Mouse (Mus musculus) frontal cortex, postnatal 10 days (tissue): ENCODE measurements around the gene 1700028K03Rik.

Source experiments
- DNase-seq, 2 experiments: peaks; one replicate each; pipeline ENCODE4 v3.0.0; 2022; ENCODE audit warnings: low spot score in 2 of 2, mixed read lengths in 1 of 2

The 1700028K03Rik gene

DNA sequence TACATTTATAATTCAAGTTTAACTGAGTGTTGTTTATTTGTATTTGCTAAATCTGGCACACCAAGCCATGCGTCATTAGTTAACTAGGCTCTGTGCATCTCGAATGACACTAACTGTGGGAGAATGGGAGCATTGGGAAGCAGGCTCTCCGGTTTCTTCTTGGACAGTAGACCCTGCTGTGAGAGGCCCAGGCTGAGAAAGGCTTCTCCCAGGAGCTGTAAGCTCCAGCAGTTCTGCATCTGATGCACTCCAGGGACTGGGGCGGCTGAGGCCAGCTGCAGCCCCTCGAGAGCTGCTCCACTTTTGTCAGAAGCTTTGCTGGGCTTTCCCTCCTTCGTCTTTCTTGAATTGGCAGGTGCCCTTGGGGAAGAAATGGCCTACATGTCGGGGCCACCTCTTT lies 7.2 kb downstream of the 1700028K03Rik start:
- no peak for DNase-seq

DNA sequence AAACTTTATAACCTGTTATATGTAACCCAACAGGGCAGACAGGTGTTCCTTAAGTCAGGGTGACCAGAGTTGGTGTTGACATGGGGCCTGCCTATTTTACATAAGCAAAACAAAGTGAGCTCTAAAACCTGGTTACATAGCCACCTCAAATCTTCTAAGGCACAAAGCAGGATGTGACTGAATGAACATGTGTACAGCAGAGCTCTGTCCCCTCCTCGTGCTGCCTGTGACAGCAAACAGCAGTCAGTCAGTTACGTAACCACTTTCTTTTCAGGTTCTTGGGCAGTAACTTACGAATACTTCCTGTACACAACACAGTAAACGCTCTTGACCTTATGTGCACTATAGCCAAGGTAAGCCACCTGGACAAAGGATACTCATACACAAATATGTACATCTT lies 11.4 kb downstream of the 1700028K03Rik start:
- DNase-seq: no peak

DNA sequence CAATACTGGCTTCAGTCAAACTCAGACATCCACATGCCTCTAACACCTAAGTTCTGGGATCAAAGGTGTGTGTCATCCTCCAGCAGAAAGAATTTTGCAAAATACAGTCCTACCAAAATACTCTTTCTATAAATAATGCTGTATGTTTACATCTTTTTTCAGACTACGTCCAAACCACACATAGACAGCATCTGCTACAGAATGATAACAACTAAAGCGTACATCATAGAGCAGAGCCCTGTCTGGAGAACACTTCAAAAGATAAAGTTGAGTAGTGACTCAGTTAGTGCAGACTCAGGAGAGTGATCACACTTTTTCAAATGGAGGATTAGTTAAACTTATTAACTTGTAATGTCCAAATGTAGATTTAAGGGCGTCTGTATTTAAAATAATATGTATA lies 13.4 kb downstream of the 1700028K03Rik start:
- no peak for DNase-seq

DNA sequence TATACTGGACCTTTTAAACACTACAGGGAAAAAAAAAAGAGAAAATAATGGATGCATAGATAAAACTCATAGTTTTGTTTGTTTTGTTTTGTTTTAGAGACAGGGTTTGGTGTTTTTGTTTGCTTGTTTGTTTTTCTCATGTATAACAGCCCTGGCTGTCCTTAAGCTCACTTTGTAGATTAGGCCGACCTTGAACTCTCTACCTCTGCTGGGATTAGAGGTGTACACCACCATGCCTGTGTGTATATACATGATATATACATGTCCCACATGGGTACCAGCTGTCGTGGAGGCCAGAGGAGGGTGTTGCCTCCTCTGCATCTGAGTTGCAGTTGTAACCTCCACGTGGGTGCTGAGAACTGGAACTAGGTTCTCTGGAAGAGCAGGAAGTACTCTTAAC lies 13.9 kb downstream of the 1700028K03Rik start:
- DNase-seq: no peak

DNA sequence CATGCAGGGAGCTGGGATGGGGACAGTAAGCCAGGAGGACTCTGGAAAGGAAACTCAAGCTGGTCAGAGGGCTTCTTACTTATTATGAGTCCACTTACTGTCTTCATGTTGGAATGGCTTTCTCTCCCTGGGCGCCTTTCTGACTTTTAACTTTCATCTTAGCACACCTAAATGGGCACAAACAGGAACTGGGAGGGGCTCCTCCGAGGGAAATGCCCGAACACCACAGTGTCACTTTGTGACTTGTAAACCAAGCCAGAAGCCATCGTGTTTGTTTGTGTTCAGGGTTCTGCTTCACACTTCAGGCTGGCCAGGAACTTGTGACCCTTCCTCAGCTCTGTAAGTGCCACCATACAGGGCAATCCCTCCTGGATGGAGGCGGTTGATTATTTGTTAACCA lies 19.8 kb downstream of the 1700028K03Rik start:
- no peak for DNase-seq

DNA sequence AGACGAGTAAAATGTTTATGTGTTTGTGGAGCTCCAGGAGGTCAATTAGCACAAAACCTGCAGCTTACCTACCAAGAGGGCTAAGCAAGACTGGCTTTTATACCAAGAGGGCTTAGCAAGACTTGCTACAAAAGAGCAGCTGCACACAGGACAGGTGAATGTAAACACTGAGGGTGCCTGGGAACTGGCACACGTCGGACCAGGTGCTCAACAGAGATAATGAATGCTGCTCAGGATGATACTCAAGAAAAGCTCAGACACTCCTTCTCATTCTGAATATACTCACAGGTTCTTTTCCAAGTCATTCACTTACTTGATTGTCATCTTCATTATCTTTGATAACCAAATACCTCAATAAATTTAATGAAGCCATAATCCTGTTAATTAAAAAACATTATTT lies 22.5 kb downstream of the 1700028K03Rik start:
- DNase-seq: no peak

DNA sequence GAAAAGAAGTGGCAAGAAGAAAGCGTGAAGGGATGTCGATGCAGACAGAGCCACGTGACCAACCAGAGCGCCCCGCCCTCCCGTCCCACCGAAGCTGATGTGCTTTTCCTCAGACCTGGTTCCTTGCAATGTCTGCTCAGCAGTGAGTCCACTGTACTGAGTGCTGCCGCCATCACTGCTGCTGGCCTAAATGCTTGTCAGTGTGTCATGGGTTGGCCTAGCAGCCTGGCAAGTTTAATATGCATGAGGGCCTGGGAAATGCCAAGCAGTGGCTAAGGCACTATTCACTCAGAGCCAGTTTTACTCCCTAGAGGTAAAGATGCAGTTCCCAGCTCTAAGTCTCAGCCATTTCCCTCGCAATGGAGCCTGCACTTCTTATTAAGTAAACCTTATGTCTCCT lies 34.6 kb downstream of the 1700028K03Rik start:
- DNase-seq: peak in 1 of 2 experiments; percentile 13

DNA sequence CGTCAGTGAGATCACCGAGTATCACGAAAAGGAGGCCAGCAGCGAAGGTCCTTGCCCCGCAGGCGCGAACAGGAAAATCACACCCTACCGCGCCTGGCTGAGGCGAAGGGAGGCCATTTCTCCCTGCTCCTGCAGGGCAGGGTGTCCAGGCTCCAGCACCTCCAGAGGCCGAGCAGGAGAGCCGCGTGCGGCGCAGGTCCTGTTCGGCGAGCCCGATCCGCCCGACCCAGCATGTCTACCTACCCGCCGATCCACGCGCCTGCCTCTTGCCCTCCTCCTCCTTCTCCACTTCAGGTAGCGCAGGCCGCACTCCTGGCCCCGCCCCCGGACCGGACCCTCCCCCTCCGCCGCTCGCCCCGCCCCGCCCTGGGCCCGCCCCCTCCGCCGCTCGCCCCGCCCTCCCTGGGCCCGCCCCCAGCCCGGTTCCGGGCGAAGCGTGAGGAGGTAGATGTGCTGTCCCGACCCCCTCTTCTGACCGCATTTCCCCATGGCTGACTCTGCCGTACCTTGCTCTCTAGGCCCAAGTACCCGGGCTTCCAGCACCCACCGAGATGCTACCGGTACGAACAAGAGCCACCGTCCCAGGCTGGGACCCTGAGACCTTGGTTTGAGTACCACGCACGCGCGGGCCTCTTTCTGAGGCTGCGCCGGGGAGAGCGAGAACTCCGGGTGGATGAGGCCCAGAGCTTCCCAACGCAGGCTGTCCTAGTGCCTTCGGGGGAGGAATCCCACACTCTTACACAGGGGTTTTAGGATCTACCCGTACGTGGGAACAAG lies 63.0 kb downstream of the 1700028K03Rik start, which contains the start of the genes Rpap2 and Glmn:
Gene Rpap2, plus strand, starts transcription at position 73 of the 777 bp plus-strand sequence.
Gene Glmn, minus strand, starts transcription at position 588 of the 777 bp plus-strand sequence.
- DNase-seq: peak; percentile 68 to 82

DNA sequence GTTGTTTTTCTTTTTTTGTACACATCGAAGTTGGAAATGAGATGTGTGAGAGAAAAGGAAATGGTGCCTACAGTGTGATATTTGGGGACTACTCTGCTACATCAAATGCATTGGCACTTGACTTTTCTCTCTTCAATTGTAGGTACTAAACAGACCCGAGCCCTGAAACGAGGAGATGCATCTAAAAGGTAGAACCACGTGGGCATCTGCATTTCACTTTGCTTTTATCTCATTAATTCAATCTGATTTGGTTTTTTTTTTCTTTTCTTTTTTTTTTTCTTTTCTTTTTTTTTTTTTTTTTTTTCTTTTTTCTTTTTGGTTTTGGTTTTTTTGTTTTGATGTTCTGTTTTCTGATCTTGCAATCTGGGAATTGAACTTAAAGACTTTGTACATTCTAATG lies 63.9 kb downstream of the 1700028K03Rik start:
- DNase-seq: no peak
